Mouse (Mus musculus): Measurements from ENCODE around the gene Cdc42se1.

- no peak for TF ChIP-seq CHD2 (IDR thresholded peaks at IDR 0.05; ENCODE audit: low read depth, low read length)
- no peak for TF ChIP-seq ZC3H11A (IDR thresholded peaks at IDR 0.05; ENCODE audit: borderline replicate concordance, low read depth, low read length)
Observed at GRCm38 (mm10) chr3:95216655-95217254, 11.8 kb upstream of the Cdc42se1 start.

Data from ES-E14 (cell line).